Mouse (Mus musculus): ENCODE results near the gene Rif1. TPM values are rescaled to one million over a fixed set of nuclear protein-coding genes. Genes with fewer than 3 reads are reported as not detected.

Gene Rif1
- 10 to 100 TPM; 21.2 to 32.0 TPM for total RNA-seq (2021)

DNA sequence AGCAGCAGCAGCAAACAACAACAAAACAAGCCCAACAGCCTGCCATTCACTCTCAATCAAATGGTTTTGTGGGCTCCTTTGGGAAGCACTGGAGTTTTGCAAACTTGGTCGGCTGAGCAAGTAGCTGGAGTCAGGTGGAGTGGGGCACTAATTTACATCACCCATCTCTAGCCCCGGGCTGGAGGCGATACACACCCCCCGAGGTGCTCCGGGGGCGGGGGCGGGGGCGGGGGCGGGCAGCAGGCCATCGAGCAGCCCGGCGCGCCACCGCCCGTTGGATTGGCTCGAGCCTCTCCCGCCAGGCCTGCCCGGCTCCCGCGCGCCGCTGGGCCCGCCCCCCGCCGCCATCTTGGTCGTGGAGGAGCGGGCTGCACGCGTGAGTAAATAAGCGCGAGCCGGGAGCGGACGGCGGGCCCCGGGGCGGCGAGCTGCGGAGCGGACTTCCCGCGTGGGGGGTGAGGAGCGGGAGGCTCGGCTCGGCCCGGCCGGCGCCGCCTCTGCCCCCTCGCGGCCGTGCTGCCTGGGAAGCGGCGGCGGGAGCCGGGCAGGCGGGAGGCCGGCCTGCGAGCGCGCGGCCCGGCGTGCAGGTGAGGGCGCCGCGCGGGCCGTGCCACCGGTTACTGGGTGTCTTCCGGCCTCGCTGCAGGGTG lies at the start of gene Rif1:
Rif1 (plus strand) TSS at position 342 of the 650 bp plus-strand sequence.
- DNase-seq (ENCODE audit: low spot score in 2 of 2), result peak; percentile 84 to 90
- intact Hi-C loops (cut with DNase I), result loop anchor here (2.0 to 10.0 kb wide), 2 partner anchors 100 to 138 kb away; partner anchors contain the start of genes Nmi and Rbm43

DNA sequence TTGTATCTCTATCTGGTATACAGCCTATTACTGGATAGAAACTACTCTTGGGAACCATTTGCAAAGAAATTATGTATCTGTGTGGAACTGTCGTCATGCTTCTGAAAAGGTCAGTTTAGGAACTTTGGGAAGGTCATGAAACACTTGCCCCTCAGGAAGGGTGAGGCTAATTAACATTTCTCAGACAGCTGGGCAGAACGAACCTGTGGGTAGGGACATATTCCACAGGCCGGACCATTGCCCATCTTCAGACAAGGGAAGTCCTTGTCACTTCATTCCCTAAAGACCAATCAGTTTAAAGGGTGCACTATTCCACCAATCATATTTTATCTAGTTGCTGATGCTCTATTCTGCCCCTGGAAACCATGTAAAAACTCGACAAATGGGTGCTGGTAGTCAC lies 45.6 kb upstream of the Rif1 start:
- intact Hi-C loops (cut with DNase I), result no loop called here

DNA sequence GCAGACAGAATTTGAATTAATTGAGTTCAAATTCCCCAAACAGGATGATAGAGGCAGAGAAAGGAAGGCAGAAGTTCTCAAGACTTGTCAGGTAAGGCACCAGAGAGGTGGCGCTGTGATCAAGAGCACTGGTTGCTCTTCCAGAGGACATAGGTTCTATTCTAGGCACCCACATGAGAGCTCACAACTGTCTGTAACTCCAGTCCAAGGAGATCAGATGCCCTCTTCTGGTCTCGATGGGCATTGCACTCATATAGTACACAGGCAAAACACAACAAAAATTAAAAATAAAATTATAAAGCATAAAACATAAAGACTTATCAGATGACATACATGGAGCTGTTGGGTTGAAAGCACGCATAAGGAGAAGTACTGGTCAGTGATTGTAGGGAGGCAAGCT lies 43.2 kb upstream of the Rif1 start:
- intact Hi-C loops (cut with DNase I), result no loop called here
- no peak for DNase-seq (ENCODE audit: low spot score in 2 of 2)

More for the DNA sequence above, 45.6 kb upstream of the Rif1 start:
- DNase-seq (ENCODE audit: low spot score in 2 of 2), result no peak

DNA sequence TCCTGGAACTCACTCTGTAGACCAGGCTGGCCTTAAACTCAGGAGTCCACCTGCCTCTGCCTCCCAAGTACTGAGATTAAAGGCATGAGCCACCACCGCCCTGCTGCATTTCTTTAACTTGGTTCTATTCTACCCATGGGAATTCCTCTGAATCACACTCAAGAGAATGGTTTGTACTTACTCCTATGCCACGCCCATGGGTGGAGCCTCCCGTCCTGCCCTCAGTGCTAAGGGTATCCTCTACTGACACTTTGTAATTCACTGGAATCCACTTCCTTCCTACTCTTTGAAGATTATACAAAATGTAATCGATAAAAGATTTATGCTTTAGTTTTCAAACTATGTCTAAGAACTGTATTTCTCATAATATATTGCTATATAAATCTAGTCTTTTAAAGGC lies 41.1 kb upstream of the Rif1 start:
- DNase-seq (ENCODE audit: low spot score in 2 of 2), result no peak
- intact Hi-C loops (cut with DNase I), result no loop called here

DNA sequence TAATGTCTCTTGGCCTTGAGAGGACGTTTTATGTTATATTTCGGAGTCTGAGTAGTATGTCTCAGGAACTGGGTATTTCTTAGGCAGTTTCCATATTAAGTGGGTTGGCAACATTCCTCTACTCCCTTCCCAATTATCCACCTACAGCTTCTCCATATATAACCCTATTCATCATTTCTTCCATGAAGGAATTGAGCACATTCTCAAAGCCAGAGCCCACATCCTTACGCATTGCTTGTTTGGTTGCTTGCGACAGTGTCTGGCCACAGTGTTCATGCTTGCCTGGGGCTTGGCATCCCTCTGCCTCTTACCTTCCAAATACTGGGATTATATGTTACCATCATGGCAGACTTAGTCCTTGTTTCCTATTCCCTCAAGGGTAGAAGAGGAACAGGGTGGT lies 38.0 kb upstream of the Rif1 start:
- peak in 1 of 2 experiments; percentile 8 for DNase-seq (ENCODE audit: low spot score in 2 of 2)
- intact Hi-C loops (cut with DNase I), result no loop called here

DNA sequence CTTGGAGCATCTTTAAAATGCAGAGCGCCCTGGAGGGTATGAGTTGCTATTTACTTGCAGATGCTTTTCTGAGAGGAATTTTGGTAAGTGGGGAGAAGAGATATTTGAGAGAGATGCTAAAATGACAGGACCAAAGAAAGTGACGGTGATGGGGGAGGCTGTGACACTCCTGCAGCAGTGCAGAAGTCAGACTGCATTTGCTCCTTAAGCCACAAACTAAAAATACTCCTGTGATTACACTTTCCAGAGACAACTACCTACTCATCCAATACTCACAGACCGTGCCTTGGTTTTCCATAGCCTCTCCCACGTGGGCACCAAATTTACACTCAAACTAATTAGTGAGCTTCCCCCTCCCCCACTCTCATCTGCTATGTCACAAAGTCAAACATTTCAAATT lies 37.5 kb upstream of the Rif1 start:
- intact Hi-C loops (cut with DNase I), result no loop called here
- no peak for DNase-seq (ENCODE audit: low spot score in 2 of 2)

GRCm38 (mm10) chr2:52036929-52037595 lies 35.6 kb upstream of the Rif1 start:
- intact Hi-C loops (cut with DNase I), result no loop called here

DNA sequence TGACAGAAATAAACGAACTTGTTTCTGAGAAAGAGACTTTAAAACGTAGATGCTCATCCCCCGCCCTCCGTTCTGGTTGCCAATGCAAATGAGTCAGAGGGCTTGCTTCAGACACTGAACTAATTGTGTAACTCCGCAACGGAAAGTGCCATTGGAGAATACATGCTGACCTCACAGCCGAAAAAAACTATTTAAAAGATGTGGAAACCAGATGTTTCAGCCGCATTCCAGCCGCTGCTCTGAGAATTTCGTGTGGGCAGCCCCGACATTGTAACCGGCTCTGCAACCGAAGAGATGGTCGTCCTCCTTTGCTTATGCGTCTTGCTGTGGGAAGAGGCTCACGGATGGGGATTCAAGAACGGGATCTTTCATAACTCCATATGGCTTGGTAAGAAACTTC lies 34.8 kb upstream of the Rif1 start, which contains the start of gene Tnfaip6:
Tnfaip6 (plus strand) TSS at position 128 of the 400 bp plus-strand sequence.
- intact Hi-C loops (cut with DNase I), result no loop called here

More at GRCm38 (mm10) chr2:52036929-52037595, 35.6 kb upstream of the Rif1 start:
- no peak for DNase-seq (ENCODE audit: low spot score in 2 of 2)

GRCm38 (mm10) chr2:52038558-52038957 lies 34.1 kb upstream of the Rif1 start:
- intact Hi-C loops (cut with DNase I), result no loop called here

More for the DNA sequence above, 34.8 kb upstream of the Rif1 start, which contains the start of gene Tnfaip6:
- DNase-seq (ENCODE audit: low spot score in 2 of 2), result peak; percentile 25 to 38

GRCm38 (mm10) chr2:52039083-52039801 lies 33.4 kb upstream of the Rif1 start:
- DNase-seq (ENCODE audit: low spot score in 2 of 2), result no peak
- intact Hi-C loops (cut with DNase I), result no loop called here

More at GRCm38 (mm10) chr2:52038558-52038957, 34.1 kb upstream of the Rif1 start:
- DNase-seq (ENCODE audit: low spot score in 2 of 2), result no peak

- no peak for DNase-seq (ENCODE audit: low spot score in 2 of 2)
These were observed 30.5 kb upstream of the Rif1 start for GRCm38 (mm10) chr2:52042132-52042531.

GRCm38 (mm10) chr2:52042714-52043113 lies 29.9 kb upstream of the Rif1 start:
- intact Hi-C loops (cut with DNase I), result no loop called here
- no peak for DNase-seq (ENCODE audit: low spot score in 2 of 2)

More at GRCm38 (mm10) chr2:52042132-52042531, 30.5 kb upstream of the Rif1 start:
- intact Hi-C loops (cut with DNase I), result no loop called here

- no peak for DNase-seq (ENCODE audit: low spot score in 2 of 2)
- intact Hi-C loops (cut with DNase I), result no loop called here
These were observed 29.1 kb upstream of the Rif1 start for GRCm38 (mm10) chr2:52043485-52043884.

- intact Hi-C loops (cut with DNase I), result no loop called here
- no peak for DNase-seq (ENCODE audit: low spot score in 2 of 2)
These were observed 26.6 kb upstream of the Rif1 start for GRCm38 (mm10) chr2:52046032-52046431.

GRCm38 (mm10) chr2:52050823-52051222 lies 21.8 kb upstream of the Rif1 start:
- intact Hi-C loops (cut with DNase I), result no loop called here
- DNase-seq (ENCODE audit: low spot score in 2 of 2), result no peak

DNA sequence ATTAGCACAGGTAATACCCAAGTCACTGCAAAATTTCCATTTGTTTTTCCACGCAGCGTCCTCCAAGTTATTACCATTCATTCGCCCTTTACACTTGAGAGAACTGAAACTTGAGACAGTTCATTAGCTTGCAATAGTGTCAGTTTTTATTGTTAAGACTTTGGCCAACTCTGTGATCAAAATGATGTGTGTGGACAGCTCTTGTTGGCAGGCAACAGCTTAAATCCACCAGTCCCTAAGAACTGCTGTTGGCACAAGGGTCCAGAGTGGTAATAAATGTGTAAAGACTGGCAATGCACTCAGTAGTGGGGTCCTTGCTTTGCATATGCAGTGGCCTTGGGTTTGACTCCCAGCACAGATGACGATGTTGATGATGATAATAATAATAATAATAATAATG lies 20.3 kb upstream of the Rif1 start:
- no peak for DNase-seq (ENCODE audit: low spot score in 2 of 2)
- intact Hi-C loops (cut with DNase I), result no loop called here

- intact Hi-C loops (cut with DNase I), result no loop called here
These were observed 19.1 kb upstream of the Rif1 start for GRCm38 (mm10) chr2:52053502-52053901.

DNA sequence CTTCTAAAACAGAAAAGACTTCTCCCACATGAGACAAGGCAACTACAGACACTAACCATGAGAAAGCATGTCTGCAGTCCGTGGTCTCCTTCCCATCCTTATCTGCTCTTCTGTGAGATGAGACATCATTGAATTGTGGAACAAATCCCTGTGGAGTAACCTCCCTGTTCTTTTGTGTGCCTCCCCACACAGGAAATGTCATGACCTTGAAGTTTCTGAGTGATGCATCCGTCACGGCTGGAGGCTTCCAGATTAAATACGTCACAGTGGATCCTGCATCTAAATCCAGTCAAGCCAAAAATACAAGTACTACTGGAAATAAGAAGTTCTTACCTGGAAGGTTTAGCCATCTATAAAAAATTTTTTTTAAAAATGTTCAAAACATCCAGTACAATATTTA lies 17.0 kb upstream of the Rif1 start:
- intact Hi-C loops (cut with DNase I), result no loop called here
- no peak for DNase-seq (ENCODE audit: low spot score in 2 of 2)

More at GRCm38 (mm10) chr2:52053502-52053901, 19.1 kb upstream of the Rif1 start:
- DNase-seq (ENCODE audit: low spot score in 2 of 2), result no peak

DNA sequence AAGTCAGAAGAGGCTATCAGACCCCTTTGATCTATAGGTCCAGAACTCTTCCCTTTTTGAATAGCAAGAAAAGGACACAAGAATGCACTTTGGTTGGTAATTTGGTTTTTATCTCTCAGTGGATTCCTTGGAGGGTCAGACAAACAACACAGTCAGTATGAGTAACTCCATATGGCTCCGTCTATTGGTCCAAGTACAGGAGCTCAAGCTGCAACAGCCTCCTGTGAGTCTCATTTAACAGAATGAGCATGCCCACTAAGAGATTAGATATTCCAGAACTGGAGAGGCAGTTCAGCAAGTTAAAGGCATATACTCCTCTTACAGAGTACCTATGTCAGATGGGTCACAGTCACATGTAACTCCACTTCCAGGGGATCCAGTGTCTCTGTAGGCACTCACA lies 15.5 kb upstream of the Rif1 start:
- intact Hi-C loops (cut with DNase I), result no loop called here

GRCm38 (mm10) chr2:52057681-52058080 lies 15.0 kb upstream of the Rif1 start:
- intact Hi-C loops (cut with DNase I), result no loop called here
- no peak for DNase-seq (ENCODE audit: low spot score in 2 of 2)

More for the DNA sequence above, 15.5 kb upstream of the Rif1 start:
- no peak for DNase-seq (ENCODE audit: low spot score in 2 of 2)

Data from left cerebral cortex, postnatal 36 days (tissue).